13 mouse cellular contexts compared by ENCODE assay signal in the genomic region with DNA sequence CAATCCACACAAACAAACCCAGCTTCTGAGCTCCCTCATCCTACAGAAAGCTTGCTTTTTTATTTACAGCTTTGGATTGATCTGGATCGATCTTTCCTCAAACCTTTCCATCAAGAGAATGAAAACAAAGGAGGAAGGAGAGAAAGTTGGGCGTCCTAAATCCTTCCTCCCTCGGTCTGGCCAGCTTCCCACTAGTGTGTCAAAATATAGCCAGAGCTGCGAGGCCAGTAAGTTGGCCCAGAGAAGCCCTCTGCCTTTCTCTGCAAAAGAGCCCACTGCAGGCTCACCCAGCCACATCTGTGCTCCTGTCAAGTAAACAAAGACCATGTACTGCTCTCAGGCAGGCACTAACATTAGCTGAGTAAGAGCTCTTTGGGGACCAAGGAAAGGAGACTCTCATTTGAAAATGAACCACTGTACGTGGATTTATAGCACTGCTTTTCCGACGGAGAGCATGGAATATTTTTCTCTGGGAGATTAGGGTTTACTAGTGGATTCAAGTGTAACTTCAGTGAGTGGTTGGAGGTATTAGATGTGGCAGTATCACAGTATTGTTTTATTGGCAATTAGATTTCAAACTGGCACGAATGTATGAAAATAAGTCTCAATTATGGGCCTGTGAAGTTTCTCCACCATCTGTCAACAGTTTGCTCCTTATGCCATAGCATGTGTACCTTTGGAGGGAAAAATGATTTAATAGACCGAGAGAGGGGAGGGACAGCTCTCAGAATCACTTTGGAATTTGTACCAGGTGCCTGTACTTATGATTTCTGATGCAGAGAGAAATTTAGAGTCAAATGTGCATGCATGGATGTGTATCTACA.
DNase-seq lines count a peak whose midpoint lies in the region; ATAC-seq lines count a peak whose summit lies in the region.
"Had no signal": no experiment of that assay in that cellular context is flagged by ENCODE, and none has a peak within 500 bp of the region (broad histone marks: within the 10 kb centered on the region; RNA-seq: fewer than 3 reads in every experiment).

No protein-coding gene starts in this region.

- H3K9me3 ChIP-seq in limb, embryonic 12.5 days = no peaks in the 10 kb centered on the region
- no peaks in the 10 kb centered on the region for H3K9me3 ChIP-seq in limb, embryonic 10.5 days (replicated peaks)
- H3K9me3 ChIP-seq in embryonic facial prominence, embryonic 10.5 days = no peaks in the 10 kb centered on the region
- H3K9me3 ChIP-seq in hindbrain, embryonic 15.5 days = no peaks in the 10 kb centered on the region
- H3K9me3 ChIP-seq: liver, embryonic 13.5 days had no signal

- H3K36me3 ChIP-seq in limb, embryonic 12.5 days = no peaks in the 10 kb centered on the region
- H3K36me3 ChIP-seq in limb, embryonic 10.5 days = no peaks in the 10 kb centered on the region
- no peaks in the 10 kb centered on the region for H3K36me3 ChIP-seq in embryonic facial prominence, embryonic 10.5 days (replicated peaks)
- H3K36me3 ChIP-seq in hindbrain, embryonic 15.5 days = no peaks in the 10 kb centered on the region
- H3K36me3 ChIP-seq: liver, embryonic 13.5 days had no signal

- peaks cover 21% of the 10 kb centered on the region for H3K4me1 ChIP-seq in limb, embryonic 12.5 days (replicated peaks)
- H3K4me1 ChIP-seq in limb, embryonic 10.5 days = no peaks in the 10 kb centered on the region
- H3K4me1 ChIP-seq in embryonic facial prominence, embryonic 10.5 days = no peaks in the 10 kb centered on the region
- peaks cover 19% of the 10 kb centered on the region for H3K4me1 ChIP-seq in hindbrain, embryonic 15.5 days (replicated peaks)
- H3K4me1 ChIP-seq: liver, embryonic 13.5 days had no signal

- H3K4me2 ChIP-seq in limb, embryonic 12.5 days = no peak overlapping the region
- H3K4me2 ChIP-seq in hindbrain, embryonic 15.5 days = no peak overlapping the region
- H3K4me2 ChIP-seq: liver, embryonic 13.5 days had no signal

- no peak overlapping the region for H3K9ac ChIP-seq in limb, embryonic 12.5 days (replicated peaks)
- H3K9ac ChIP-seq in hindbrain, embryonic 15.5 days = no peak overlapping the region
- H3K9ac ChIP-seq: liver, embryonic 13.5 days had no signal

- 49% methylated on average over 9 of the region's 9 CpGs for WGBS in limb, embryonic 12.5 days
- 77% methylated on average over 9 of the region's 9 CpGs for WGBS in limb, embryonic 10.5 days
- WGBS in embryonic facial prominence, embryonic 10.5 days = 79% methylated on average over 9 of the region's 9 CpGs
- WGBS in hindbrain, embryonic 15.5 days = 55% methylated on average over 9 of the region's 9 CpGs

- no peak overlapping the region for H3K4me3 ChIP-seq in limb, embryonic 12.5 days (replicated peaks)
- H3K4me3 ChIP-seq in limb, embryonic 10.5 days = no peak overlapping the region
- H3K4me3 ChIP-seq in embryonic facial prominence, embryonic 10.5 days = no peak overlapping the region
- no peak overlapping the region for H3K4me3 ChIP-seq in hindbrain, embryonic 15.5 days
- H3K4me3 ChIP-seq: erythroblast, embryonic 14.5 days; liver, embryonic 13.5 days had no signal

- DNase-seq in heart, adult 11 months = peak; percentile 86
- no peak for DNase-seq in heart, adult 8-10 months (ENCODE audit: low spot score)
- DNase-seq in limb, embryonic 10.5 days (ENCODE audit: low spot score) = no peak
- no peak for DNase-seq in embryonic facial prominence, embryonic 10.5 days (ENCODE audit: low spot score)
- no peak for DNase-seq in kidney, adult 9 months
- DNase-seq in cerebellum, adult 11 months = no peak
- DNase-seq: cerebellum, adult 8-10 months; liver, embryonic 13.5 days; thymus, adult 2 months had no signal

- 0 out of 2 replicates have a peak, but pooled peaks cover 3% of the 10 kb centered on the region for H3K27me3 ChIP-seq in limb, embryonic 12.5 days
- H3K27me3 ChIP-seq in limb, embryonic 10.5 days (ENCODE audit: low read depth, poor library complexity, severe bottlenecking) = no peaks in the 10 kb centered on the region
- H3K27me3 ChIP-seq in embryonic facial prominence, embryonic 10.5 days (replicated peaks; ENCODE audit: low read depth, poor library complexity, severe bottlenecking) = no peaks in the 10 kb centered on the region
- no peaks in the 10 kb centered on the region for H3K27me3 ChIP-seq in hindbrain, embryonic 15.5 days
- H3K27me3 ChIP-seq: liver, embryonic 13.5 days had no signal

- peak overlapping the region; percentile 68 for H3K27ac ChIP-seq in limb, embryonic 12.5 days
- H3K27ac ChIP-seq in limb, embryonic 10.5 days = no peak overlapping the region
- 0 out of 2 replicates have a peak overlapping the region, but pooled peaks have one; percentile 10 for H3K27ac ChIP-seq in embryonic facial prominence, embryonic 10.5 days (replicated peaks)
- peak overlapping the region; percentile 61 for H3K27ac ChIP-seq in hindbrain, embryonic 15.5 days (replicated peaks)
- H3K27ac ChIP-seq: liver, embryonic 13.5 days had no signal

- ATAC-seq in limb, embryonic 12.5 days (ENCODE audit: insufficient number of reproducible peaks, insufficient read depth, low FRiP score, low TSS enrichment, low read depth) = no peak
- ATAC-seq in hindbrain, embryonic 15.5 days (ENCODE audit: low FRiP score, low read depth) = peak; percentile 42; the same call in 1 of the 2 replicates
- ATAC-seq: inflammation-experienced regulatory T-cells, adult 6 months had no signal
